Mouse (Mus musculus): ENCODE data around the gene Lrrc17. TPM values are rescaled to one million over a fixed set of nuclear protein-coding genes. Genes with fewer than 3 reads are reported as not detected.

Gene Lrrc17
- total RNA-seq (2023), result not detected

GRCm38 (mm10) chr5:21543409-21544201 lies at the start of gene Lrrc17:
Gene Lrrc17 (plus strand): TSS chr5:21543559.

Other genes starting within 250 kb of the Lrrc17 start
- gene Fgl2, start 170.9 kb upstream of the Lrrc17 start, total RNA-seq (2023), result 10 to 100 TPM; 64.9 to 73.1 TPM
- under 1 TPM; 0.47 to 0.99 TPM for gene Ccdc146, start 118.9 kb upstream of the Lrrc17 start, total RNA-seq (2023)
- gene Fam185a, start 118.6 kb upstream of the Lrrc17 start, total RNA-seq (2023), result 1 to 10 TPM; 1.6 to 1.9 TPM
- gene Fbxl13, start 102.1 kb downstream of the Lrrc17 start, total RNA-seq (2023), result not detected
- 10 to 100 TPM; 11.4 to 12.4 TPM for gene Armc10, start 102.3 kb downstream of the Lrrc17 start, total RNA-seq (2023)
- 1 to 10 TPM in 1 of 2 experiments, under 1 TPM in 1; 0.60 to 1.1 TPM for gene Napepld, start 157.8 kb downstream of the Lrrc17 start, total RNA-seq (2023)
- 10 to 100 TPM; 39.0 to 53.9 TPM for gene Pmpcb, start 193.6 kb downstream of the Lrrc17 start, total RNA-seq (2023)
- gene Dnajc2, start 241.7 kb downstream of the Lrrc17 start, total RNA-seq (2023), result 10 to 100 TPM; 21.3 to 23.0 TPM
- gene Psmc2, start 241.7 kb downstream of the Lrrc17 start, total RNA-seq (2023), result 10 to 100 TPM; 52.6 to 63.2 TPM

Data from neutrophil, adult 59 days (primary cell).